Mouse (Mus musculus) C2C12 (cell line): Measurements from ENCODE around the gene Best2.

ENCODE experiments used
- CTCF ChIP-seq: IDR thresholded peaks from one replicate; pipeline ENCODE4 v1.5.1; 2011; ENCODE audit not compliant: control insufficient read depth, insufficient read depth, insufficient read length
- MAX ChIP-seq: IDR thresholded peaks from one replicate; pipeline ENCODE4 v1.6.1; 2011; ENCODE audit warnings: mild to moderate bottlenecking, control low read depth
- MYOG ChIP-seq: IDR thresholded peaks from one replicate; pipeline ENCODE4 v1.6.1; 2011; ENCODE audit not compliant: control insufficient read depth, insufficient read length; ENCODE audit errors: extremely low read depth
- USF1 ChIP-seq: IDR thresholded peaks from one replicate; pipeline ENCODE4 v1.6.1; 2011; ENCODE audit warnings: low read depth, mild to moderate bottlenecking, control low read depth, moderate library complexity

DNA sequence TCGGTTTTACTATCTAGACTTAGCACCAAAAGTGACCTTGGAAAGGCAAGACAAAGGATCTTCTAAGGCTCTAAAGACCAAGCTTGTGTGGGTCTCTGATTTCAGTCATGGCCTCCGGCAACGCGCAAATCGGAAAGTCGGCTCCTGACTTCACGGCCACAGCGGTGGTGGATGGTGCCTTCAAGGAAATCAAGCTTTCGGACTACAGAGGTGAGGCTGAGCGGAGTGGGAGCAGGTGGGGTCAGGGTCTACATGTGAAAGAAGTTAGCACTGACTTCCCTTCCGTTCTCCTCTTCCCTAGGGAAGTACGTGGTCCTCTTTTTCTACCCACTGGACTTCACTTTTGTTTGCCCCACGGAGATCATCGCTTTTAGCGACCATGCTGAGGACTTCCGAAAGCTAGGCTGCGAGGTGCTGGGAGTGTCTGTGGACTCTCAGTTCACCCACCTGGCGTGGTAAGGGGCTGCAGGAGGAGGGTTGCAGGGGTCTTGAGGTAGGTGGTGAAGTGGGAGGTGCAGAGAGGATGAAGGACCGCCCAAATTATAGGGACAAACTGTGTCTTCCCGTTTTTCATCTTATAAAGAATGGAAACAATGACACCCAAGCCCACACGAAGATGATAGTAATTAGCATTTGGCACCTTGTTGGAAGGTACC, 44.1 kb downstream of the Best2 start:
- no peak for TF ChIP-seq CTCF
- no peak for TF ChIP-seq MYOG
- TF ChIP-seq USF1 = no peak
- no peak for TF ChIP-seq MAX
